Mouse (Mus musculus) stomach, postnatal 0 days (tissue): ENCODE data around the gene Tnni1. TPM values are rescaled to one million over a fixed set of nuclear protein-coding genes. Genes with fewer than 3 reads are reported as not detected.

Experiments used
- ATAC-seq: fragments of 200-750 bp; cut with Nextera tagmentation; 2 replicates; pipeline ENCODE4 v1.8.0; 2017; ENCODE audit not compliant: low FRiP score, low TSS enrichment
- DNase-seq: peaks from one replicate; pipeline ENCODE4 v3.0.0-alpha.2; 2016; ENCODE audit warnings: low spot score
- H3K27ac ChIP-seq: fragments of 300-500 bp; sonication (generic); replicated peaks from 2 replicates; pipeline ENCODE4 v1.5.1; 2014; ENCODE audit warnings: mild to moderate bottlenecking, control low read depth
- H3K27me3 ChIP-seq: fragments of 300-500 bp; sonication (generic); 2 replicates; pipeline ENCODE4 v1.6.1; 2014; ENCODE audit warnings: low read length; ENCODE audit not compliant: control insufficient read depth, insufficient read depth
- H3K36me3 ChIP-seq: fragments of 300-500 bp; sonication (generic); 2 replicates; pipeline ENCODE4 v1.6.1; 2014; ENCODE audit warnings: low read length, mixed read lengths; ENCODE audit not compliant: control insufficient read depth, insufficient read depth
- H3K4me1 ChIP-seq: fragments of 300-500 bp; sonication (generic); replicated peaks from 2 replicates; pipeline ENCODE4 v1.6.1; 2014; ENCODE audit warnings: antibody characterized with exemption; ENCODE audit not compliant: control insufficient read depth, insufficient read depth
- H3K4me2 ChIP-seq: fragments of 300-500 bp; sonication (generic); replicated peaks from 2 replicates; pipeline ENCODE4 v1.6.1; 2014; ENCODE audit warnings: low read depth, mild to moderate bottlenecking, control low read depth, moderate library complexity
- H3K4me3 ChIP-seq: fragments of 300-500 bp; sonication (generic); 2 replicates; pipeline ENCODE4 v1.5.1; 2014; ENCODE audit warnings: low read depth, low read length, control low read depth
- H3K9ac ChIP-seq: fragments of 300-500 bp; sonication (generic); 2 replicates; pipeline ENCODE4 v1.6.1; 2014; ENCODE audit warnings: mild to moderate bottlenecking, low read length, control low read depth, mixed read lengths
- H3K9me3 ChIP-seq: fragments of 300-500 bp; sonication (generic); 2 replicates; pipeline ENCODE4 v1.6.1; 2016; ENCODE audit warnings: low read length; ENCODE audit not compliant: control insufficient read depth
- CTCF ChIP-seq: IDR thresholded peaks from 2 replicates; pipeline ENCODE4 v1.5.1; 2016; ENCODE audit warnings: antibody characterized with exemption, low read depth, mild to moderate bottlenecking, moderate library complexity
- EP300 ChIP-seq: optimal IDR thresholded peaks from 2 replicates; pipeline ENCODE3; 2016; ENCODE audit warnings: antibody characterized with exemption
- WGBS: fragments of 180-500 bp; shearing (Covaris S2); extraction: QIAGEN DNeasy Blood & Tissue Kit; methylation state at CpG from one replicate; pipeline ENCODE4 v1.1.7; 2014; 5-methylcytosine and 5-hydroxymethylcytosine counted together
- polyA plus RNA-seq: library from polyadenylated mRNA; unstranded; fragments of >200 nt; fragmentation: Nextera tagmentation; extraction: Ambion mirVana; gene quantifications from 2 replicates; pipeline ENCODE4 v1.2.1, GENCODE M21; 2015

Tnni1 gene
- polyA plus RNA-seq: 4.2 and 6.8 TPM in 2 replicates

DNA sequence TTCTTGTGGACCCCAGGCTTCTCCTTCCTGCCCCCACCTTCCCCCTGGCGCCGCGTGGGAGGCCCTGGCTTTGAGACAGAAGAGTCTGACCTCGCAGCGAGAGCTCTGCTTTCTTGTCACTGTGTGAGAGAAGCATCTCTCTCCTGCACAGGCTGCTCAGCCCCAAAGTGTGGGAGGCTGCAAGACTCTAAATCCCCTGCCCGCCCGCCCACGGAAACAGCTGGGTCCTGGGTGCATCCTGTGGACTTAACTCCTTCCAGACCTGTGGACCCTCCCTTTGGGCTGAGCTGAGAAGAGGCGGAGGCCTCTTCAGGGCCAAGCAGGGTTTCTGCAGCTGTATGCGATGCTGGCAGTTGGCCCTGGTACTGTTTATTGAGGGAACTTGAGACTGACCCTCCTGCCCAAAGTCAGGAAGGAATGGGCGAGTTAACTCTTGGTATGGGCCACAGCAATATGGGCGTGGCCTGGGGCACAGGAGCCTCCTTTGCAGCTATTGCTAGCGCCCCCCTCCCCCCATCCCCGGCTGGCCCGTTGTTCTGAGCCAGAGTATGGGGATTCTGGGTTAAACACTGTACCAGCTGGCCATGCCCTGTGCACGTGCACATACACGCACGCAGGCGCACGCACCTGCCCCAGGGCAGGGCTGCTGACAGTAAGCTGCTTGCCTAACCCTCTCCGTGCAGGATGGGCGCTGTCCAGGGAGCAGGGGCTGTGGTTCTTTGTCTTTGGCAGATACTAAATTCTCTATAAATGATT, at the start of gene Tnni1:
TSS of gene Tnni1 (plus strand) at position 655 of the 756 bp plus-strand sequence.
- Histone ChIP-seq H3K4me3 (no peak within 1 kb of the TSS; the same call in 1 of the 2 replicates), H3K4me2 (peak within 1 kb of the TSS; percentile 32), H3K9me3 (no peaks in the 10 kb centered on the region), H3K27me3 (no peaks in the 10 kb centered on the region), H3K27ac (peak within 1 kb of the TSS; percentile 61), H3K4me1 (peaks cover 6% of the 10 kb centered on the region), H3K9ac (no peak within 1 kb of the TSS), H3K36me3 (no peaks in the 10 kb centered on the region)
- WGBS: 14% methylated on average over 22 of the region's 22 CpGs
- DNase-seq (peak; percentile 61), ATAC-seq (peak; percentile 65)
- TF ChIP-seq EP300 (no peak), CTCF (no peak)

DNA sequence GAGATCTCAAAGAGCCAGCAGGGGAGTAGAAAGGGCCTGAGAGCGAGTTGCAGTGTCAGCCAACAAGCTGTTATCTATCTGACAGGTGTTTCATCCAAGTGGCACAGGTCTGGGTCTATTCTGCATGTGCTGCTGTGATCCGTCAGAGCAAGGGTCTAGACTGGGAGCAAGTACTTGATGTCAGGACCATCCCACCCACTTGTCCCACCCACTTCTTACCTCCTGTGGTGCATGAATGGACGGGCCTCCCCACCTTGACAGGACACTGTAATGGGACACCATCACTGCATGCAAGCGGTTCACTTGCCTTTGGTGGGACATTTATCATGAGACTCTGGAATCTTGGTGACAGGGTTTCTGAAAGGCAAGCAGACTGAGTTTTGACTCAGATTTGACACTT, 49.4 kb upstream of the Tnni1 start:
- Histone ChIP-seq H3K27me3 (no peaks in the 10 kb centered on the region), H3K4me2 (peak overlapping the region; percentile 74), H3K9ac (peak overlapping the region; percentile 73), H3K4me1 (peaks cover 25% of the 10 kb centered on the region), H3K9me3 (no peaks in the 10 kb centered on the region), H3K27ac (peak overlapping the region; percentile 93), H3K4me3 (peak overlapping the region; percentile 55), H3K36me3 (no peaks in the 10 kb centered on the region)
- DNase-seq: no peak
- ATAC-seq: no peak
- WGBS: 15% methylated on average over 4 of the region's 4 CpGs
- no peak for TF ChIP-seq EP300
- no peak for TF ChIP-seq CTCF

DNA sequence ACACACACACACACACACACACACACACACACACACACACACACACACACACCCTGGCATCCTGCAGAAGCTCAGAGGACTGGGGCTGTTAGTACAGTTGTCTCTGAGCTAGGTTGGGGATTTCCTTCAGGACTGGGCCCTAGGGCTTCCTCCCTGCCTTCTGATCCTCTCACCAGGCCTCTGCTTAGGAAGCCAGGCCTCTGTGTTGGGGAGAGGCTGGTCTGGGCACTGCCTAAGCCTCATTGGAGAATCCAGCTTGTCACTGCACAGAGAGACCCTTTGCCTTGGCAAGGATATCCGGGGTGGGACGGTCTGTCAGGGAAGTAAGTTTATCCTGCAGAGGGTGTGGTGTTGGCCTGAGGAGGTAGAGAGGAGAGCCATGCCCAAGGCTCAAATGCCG, 48.9 kb upstream of the Tnni1 start:
- Histone ChIP-seq H3K4me1 (peaks cover 29% of the 10 kb centered on the region), H3K9ac (peak overlapping the region; percentile 73), H3K36me3 (no peaks in the 10 kb centered on the region), H3K27me3 (no peaks in the 10 kb centered on the region), H3K4me3 (peak overlapping the region; percentile 55), H3K4me2 (peak overlapping the region; percentile 74), H3K9me3 (no peaks in the 10 kb centered on the region), H3K27ac (peak overlapping the region; percentile 93)
- TF ChIP-seq CTCF: no peak
- TF ChIP-seq EP300: no peak
- no peak for DNase-seq
- 4% methylated on average over 3 of the region's 3 CpGs for WGBS
- no peak; the same call in 1 of the 2 replicates for ATAC-seq

DNA sequence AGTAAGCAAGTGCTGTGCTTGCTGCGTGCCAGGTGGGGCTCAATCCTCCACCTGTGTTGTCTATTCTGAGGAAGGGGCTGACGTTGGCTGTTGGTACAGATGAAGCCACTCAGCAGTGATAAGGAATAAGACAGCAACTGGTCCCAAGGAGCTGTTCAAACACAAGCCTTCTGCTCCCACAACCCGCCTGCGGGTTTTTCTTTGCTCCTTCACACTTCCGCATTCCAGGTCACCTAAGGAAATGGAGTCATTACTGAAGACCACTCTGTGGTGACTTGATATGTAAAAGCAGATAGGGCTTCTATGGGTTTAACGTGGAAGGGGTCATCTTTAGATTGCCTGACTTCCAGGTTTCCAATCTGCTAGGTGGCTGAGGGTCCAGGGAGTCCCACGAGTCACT, 47.8 kb upstream of the Tnni1 start:
- WGBS: 19% methylated on average over 7 of the region's 7 CpGs

DNA sequence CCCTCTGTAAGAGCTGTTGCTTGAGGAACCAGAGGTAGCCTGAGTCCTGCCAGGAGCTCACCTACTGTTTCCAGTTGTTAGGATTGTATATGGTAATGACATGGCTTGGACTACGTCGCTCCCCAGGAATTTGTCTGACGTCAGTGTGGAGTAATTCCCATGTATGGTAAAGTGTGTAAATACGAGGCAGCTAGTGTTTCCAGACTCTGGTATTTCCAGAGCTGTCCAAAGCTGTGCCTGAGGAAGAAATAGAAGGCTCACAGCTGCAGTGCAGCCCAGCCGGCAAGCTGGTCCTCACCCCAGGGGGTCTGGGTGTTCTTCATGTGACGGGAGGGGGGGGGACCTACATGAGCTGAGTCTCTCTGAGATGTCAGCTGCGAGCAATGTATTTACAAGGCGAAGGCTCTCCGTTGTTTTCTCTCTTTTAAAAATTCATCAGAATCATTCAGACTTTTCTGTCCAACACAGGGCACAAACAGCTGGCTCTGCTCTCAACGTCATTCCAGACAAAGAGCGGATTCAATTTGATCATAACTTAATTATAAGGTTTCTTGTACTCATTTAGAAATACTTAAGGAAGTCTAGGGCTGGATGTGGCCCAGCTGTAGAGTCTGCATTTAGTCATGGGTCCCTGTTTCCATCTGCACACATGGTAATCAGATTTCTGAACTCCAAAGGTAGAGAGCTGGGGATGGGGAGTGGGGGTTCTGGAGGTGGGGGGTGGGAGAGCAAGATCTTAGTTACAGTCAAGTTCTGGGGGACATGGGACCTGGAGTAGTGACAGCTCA, 47.1 kb upstream of the Tnni1 start:
- Histone ChIP-seq H3K9ac (peak overlapping the region; percentile 73), H3K4me1 (peaks cover 31% of the 10 kb centered on the region), H3K27me3 (no peaks in the 10 kb centered on the region), H3K36me3 (no peaks in the 10 kb centered on the region), H3K27ac (peak overlapping the region; percentile 93), H3K9me3 (no peaks in the 10 kb centered on the region), H3K4me3 (peak overlapping the region; percentile 17; the same call in 1 of the 2 replicates), H3K4me2 (peak overlapping the region; percentile 74)
- ATAC-seq (peak; percentile 86), DNase-seq (peak; percentile 81)
- WGBS: 16% methylated on average over 11 of the region's 11 CpGs
- TF ChIP-seq CTCF: no peak
- no peak for TF ChIP-seq EP300

More for the DNA sequence above, 47.8 kb upstream of the Tnni1 start:
- H3K4me1 ChIP-seq: peaks cover 31% of the 10 kb centered on the region
- no peak for ATAC-seq
- peak overlapping the region; percentile 93 for H3K27ac ChIP-seq
- H3K36me3 ChIP-seq: no peaks in the 10 kb centered on the region
- peak overlapping the region; percentile 74 for H3K4me2 ChIP-seq
- H3K9ac ChIP-seq: peak overlapping the region; percentile 73
- H3K4me3 ChIP-seq: peak overlapping the region; percentile 55
- no peaks in the 10 kb centered on the region for H3K9me3 ChIP-seq
- TF ChIP-seq CTCF: no peak
- peak; percentile 13 for TF ChIP-seq EP300
- no peak for DNase-seq
- no peaks in the 10 kb centered on the region for H3K27me3 ChIP-seq
